In genomic region chr5:131767176-131767575, GRCm38 (mm10) we compare ENCODE assay signal across 12 mouse cellular contexts.
A peak's percentile ranks its signal among the peaks of the same experiment; 100 is the strongest.
DNase-seq lines count a peak whose midpoint lies in the region.
"Had no signal": no experiment of that assay in that cellular context is flagged by ENCODE, and none has a peak within 500 bp of the region (broad histone marks: within the 10 kb centered on the region; RNA-seq: fewer than 3 reads in every experiment).

No protein-coding gene starts in this region.

- intact Hi-C loops in gastrocnemius, postnatal 36 days (cut with DNase I), result no loop called here

- DNase-seq in heart, adult 11 months, result peak; percentile 70
- no peak for DNase-seq in heart, postnatal 4 days
- DNase-seq in right cerebral cortex, adult 18-20 months, result peak; percentile 84
- no peak for DNase-seq in right cerebral cortex, postnatal 14 days
- peak; percentile 50 to 68 for DNase-seq in left cerebral cortex, adult 18-20 months (ENCODE audit: low spot score in 2 of 2)
- peak; percentile 65 to 85 for DNase-seq in right cerebral cortex, postnatal 36 days (ENCODE audit: low spot score in 2 of 2)
- DNase-seq in kidney, postnatal 25 days, result no peak
- no peak for DNase-seq in gastrocnemius, postnatal 36 days
- DNase-seq: cerebellum, adult 18-20 months; kidney, adult 11 months; lung, postnatal 14 days; thymus, postnatal 4 days had no signal

Comparison
In these comparisons a context has a peak if more than half of its experiments do, and no peak if none do; other contexts are left out.
1. DNase-seq: peak in heart, adult 11 months (single experiment), right cerebral cortex, adult 18-20 months (single experiment), left cerebral cortex, adult 18-20 months (2 of 2) and right cerebral cortex, postnatal 36 days (2 of 2); none in heart, postnatal 4 days (single experiment), right cerebral cortex, postnatal 14 days (single experiment), kidney, postnatal 25 days (0 of 2) and gastrocnemius, postnatal 36 days (0 of 2).